Mouse (Mus musculus) stomach, embryonic 16.5 days (tissue): ENCODE measurements at regions not wholly inside any gene's neighbourhood (a gene's known extent, or its start where the extent isn't known, plus 50 kb on each side); places are given as distances from the start of the nearest gene placed in this dataset.
A peak's percentile ranks its signal among the peaks of the same experiment; 100 is the strongest.

ENCODE experiments used
- ATAC-seq: fragments of 200-750 bp; cut with Nextera tagmentation; 2 replicates; pipeline ENCODE4 v1.8.0; 2017; ENCODE audit warnings: moderate number of reproducible peaks, moderate TSS enrichment; ENCODE audit not compliant: insufficient read depth, low FRiP score
- H3K27ac ChIP-seq: fragments of 300-500 bp; sonication (generic); 2 replicates; pipeline ENCODE4 v1.5.1; 2014; ENCODE audit warnings: low read length
- H3K27me3 ChIP-seq: fragments of 300-500 bp; sonication (generic); 2 replicates; pipeline ENCODE4 v1.6.1; 2014; ENCODE audit warnings: low read length, control low read depth, mixed read lengths; ENCODE audit not compliant: control insufficient read depth, insufficient read depth
- H3K36me3 ChIP-seq: fragments of 300-500 bp; sonication (generic); 2 replicates; pipeline ENCODE4 v1.6.1; 2014; ENCODE audit warnings: low read length; ENCODE audit not compliant: control insufficient read depth, insufficient read depth
- H3K4me1 ChIP-seq: fragments of 300-500 bp; sonication (generic); 2 replicates; pipeline ENCODE4 v1.6.1; 2014; ENCODE audit warnings: low read length, control low read depth, mixed read lengths; ENCODE audit not compliant: control insufficient read depth, insufficient read depth
- H3K4me2 ChIP-seq: fragments of 300-500 bp; sonication (generic); 2 replicates; pipeline ENCODE4 v1.6.1; 2014; ENCODE audit warnings: low read depth, low read length, mixed read lengths
- H3K4me3 ChIP-seq: fragments of 300-500 bp; sonication (generic); replicated peaks from 2 replicates; pipeline ENCODE4 v1.5.1; 2014; ENCODE audit warnings: mild to moderate bottlenecking, low read length
- H3K9ac ChIP-seq: fragments of 300-500 bp; sonication (generic); 2 replicates; pipeline ENCODE4 v1.6.1; 2014; ENCODE audit warnings: low read length
- H3K9me3 ChIP-seq: fragments of 300-500 bp; sonication (generic); replicated peaks from 2 replicates; pipeline ENCODE4 v1.6.1; 2016; ENCODE audit warnings: low read length, control low read depth; ENCODE audit not compliant: control insufficient read depth
- WGBS: fragments of 180-500 bp; shearing (Covaris S2); extraction: QIAGEN DNeasy Blood & Tissue Kit; methylation state at CpG from one replicate; pipeline ENCODE4 v1.1.7; 2014; 5-methylcytosine and 5-hydroxymethylcytosine counted together

DNA sequence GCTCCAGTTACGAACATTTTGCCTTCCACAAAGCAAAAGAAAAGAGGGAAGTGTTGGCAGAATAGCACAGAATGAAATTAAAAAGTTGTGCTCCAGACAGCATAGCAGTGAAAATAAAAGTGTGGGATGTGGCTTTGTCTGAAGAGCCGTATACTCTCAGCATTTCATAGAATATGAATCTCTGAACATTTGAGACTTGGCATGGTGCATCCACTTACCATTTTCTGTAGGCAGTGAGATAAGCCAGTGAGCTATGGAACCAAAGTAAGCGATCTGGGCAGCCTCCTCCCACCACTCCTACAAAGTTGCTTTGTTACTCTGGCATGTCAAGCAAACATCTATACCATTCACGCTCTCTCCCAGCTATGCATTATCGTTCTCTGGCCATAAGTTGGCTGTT lies 286.0 kb downstream of the Arl4a start:
- H3K4me3 ChIP-seq = no peak overlapping the region
- no peaks in the 10 kb centered on the region for H3K27me3 ChIP-seq
- H3K9me3 ChIP-seq = no peaks in the 10 kb centered on the region
- no peak for ATAC-seq
- H3K36me3 ChIP-seq = no peaks in the 10 kb centered on the region
- H3K27ac ChIP-seq = no peak overlapping the region
- H3K4me1 ChIP-seq = no peaks in the 10 kb centered on the region
- no peak overlapping the region for H3K9ac ChIP-seq
- 72% methylated on average over 5 of the region's 5 CpGs for WGBS
- H3K4me2 ChIP-seq = no peak overlapping the region

- no peak for ATAC-seq
- H3K9ac ChIP-seq = no peak overlapping the region
- no peaks in the 10 kb centered on the region for H3K4me1 ChIP-seq
- H3K27me3 ChIP-seq = no peaks in the 10 kb centered on the region
- H3K4me2 ChIP-seq = no peak overlapping the region
- H3K36me3 ChIP-seq = no peaks in the 10 kb centered on the region
- no peak overlapping the region for H3K4me3 ChIP-seq
- WGBS = 64% methylated on average over 11 of the region's 11 CpGs
- no peak overlapping the region for H3K27ac ChIP-seq
- no peaks in the 10 kb centered on the region for H3K9me3 ChIP-seq
Measured at GRCm38 (mm10) chr12:39742156-39743063, 295.4 kb downstream of the Arl4a start.

GRCm38 (mm10) chr12:39741051-39741847 lies 296.6 kb downstream of the Arl4a start:
- Histone ChIP-seq H3K4me1 (no peaks in the 10 kb centered on the region), H3K4me2 (peak overlapping the region; percentile 19; the same call in 1 of the 2 replicates), H3K9ac (no peak overlapping the region), H3K27me3 (no peaks in the 10 kb centered on the region), H3K27ac (no peak overlapping the region), H3K9me3 (no peaks in the 10 kb centered on the region), H3K36me3 (no peaks in the 10 kb centered on the region), H3K4me3 (no peak overlapping the region)
- WGBS = 25% methylated on average over 13 of the region's 13 CpGs
- ATAC-seq = no peak

DNA sequence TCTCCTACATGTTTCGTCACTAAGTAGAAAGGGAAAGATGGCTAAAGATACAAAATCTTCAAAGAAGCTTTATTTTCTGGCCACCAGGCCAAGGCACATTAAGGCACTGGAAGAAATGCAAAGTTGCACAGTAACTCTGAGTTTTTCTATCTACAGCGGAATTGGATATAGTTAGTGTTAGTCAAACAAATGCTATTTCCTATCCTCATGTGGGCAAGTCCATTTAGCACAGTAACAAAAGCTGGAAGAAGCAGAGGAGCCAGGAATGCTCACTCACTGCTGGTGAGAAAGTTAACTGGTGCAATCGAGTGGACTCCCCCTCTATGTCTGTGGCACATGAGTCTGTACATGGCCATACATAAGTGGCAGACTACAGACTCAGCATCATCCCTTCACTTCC lies 300.9 kb downstream of the Arl4a start:
- no peak overlapping the region for H3K4me3 ChIP-seq
- H3K9ac ChIP-seq = no peak overlapping the region
- WGBS = 80% methylated on average over 3 of the region's 3 CpGs
- no peak overlapping the region for H3K27ac ChIP-seq
- H3K4me1 ChIP-seq = no peaks in the 10 kb centered on the region
- H3K36me3 ChIP-seq = no peaks in the 10 kb centered on the region
- no peaks in the 10 kb centered on the region for H3K9me3 ChIP-seq
- H3K4me2 ChIP-seq = no peak overlapping the region
- no peaks in the 10 kb centered on the region for H3K27me3 ChIP-seq
- ATAC-seq = no peak

DNA sequence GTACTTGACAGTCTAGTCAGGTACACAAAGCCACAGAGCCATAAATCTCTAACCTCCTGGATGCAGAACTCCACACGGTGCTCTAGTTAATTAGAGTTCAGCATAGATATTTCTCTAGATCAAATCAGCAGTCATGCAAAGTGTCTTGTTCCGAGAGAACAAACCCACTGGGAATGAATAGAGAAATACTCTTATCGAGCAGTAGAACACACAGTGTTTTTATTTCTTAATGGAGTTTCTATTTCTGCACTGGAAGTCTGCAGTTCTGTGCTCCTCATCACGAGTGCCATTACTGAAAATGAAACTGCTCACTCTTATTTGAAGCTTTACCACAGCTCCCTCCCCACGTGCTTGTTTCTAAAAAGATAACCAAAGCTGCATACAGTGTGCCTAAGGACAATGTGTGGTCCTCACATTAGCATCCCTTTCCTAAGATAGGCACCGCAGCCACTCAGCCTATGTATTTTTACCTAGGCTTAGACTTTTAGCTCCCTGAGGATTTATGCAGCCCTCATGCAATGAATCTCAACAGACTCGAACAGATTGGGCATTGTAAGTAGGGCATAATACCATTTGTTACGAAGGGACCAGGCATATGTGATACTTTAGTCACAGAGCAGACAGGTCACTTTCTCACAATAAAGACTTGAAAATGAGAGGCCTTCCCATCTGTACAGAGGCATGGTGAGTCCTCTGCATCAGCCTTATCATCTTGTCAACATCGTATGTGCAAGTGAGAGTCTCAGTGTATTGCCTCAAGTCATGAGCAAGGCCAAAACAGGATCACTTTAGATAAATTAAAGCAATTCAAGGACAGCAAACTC lies 301.5 kb downstream of the Arl4a start:
- H3K4me3 ChIP-seq = no peak overlapping the region
- no peaks in the 10 kb centered on the region for H3K4me1 ChIP-seq
- ATAC-seq = no peak
- H3K27ac ChIP-seq = no peak overlapping the region
- no peaks in the 10 kb centered on the region for H3K36me3 ChIP-seq
- WGBS = 57% methylated on average over 9 of the region's 9 CpGs
- no peak overlapping the region for H3K4me2 ChIP-seq
- no peaks in the 10 kb centered on the region for H3K9me3 ChIP-seq
- H3K27me3 ChIP-seq = no peaks in the 10 kb centered on the region
- no peak overlapping the region for H3K9ac ChIP-seq

DNA sequence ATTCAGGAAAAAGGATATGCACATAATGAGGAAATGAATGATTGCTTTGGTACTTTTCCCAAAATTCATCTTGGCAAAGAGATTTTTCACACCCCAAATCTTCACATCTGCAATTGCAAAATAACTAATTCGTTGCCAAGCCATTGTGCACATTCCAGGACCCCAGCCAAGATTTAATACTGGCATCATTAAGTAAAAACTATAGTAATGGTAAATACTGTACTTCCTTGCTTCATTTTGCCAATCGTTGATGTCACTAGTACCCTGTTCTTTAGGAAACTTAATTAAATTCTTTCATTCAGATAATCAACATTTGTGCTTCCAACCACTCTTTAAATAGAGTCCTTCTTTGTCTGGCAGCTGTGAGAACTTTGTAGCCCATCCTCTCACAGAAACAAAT lies 303.6 kb downstream of the Arl4a start:
- Histone ChIP-seq H3K4me3 (no peak overlapping the region), H3K9ac (no peak overlapping the region), H3K27me3 (no peaks in the 10 kb centered on the region), H3K9me3 (no peaks in the 10 kb centered on the region), H3K36me3 (no peaks in the 10 kb centered on the region), H3K27ac (no peak overlapping the region), H3K4me2 (no peak overlapping the region), H3K4me1 (no peaks in the 10 kb centered on the region)
- WGBS = 66% methylated on average over 2 of the region's 2 CpGs
- no peak for ATAC-seq

GRCm38 (mm10) chr12:39731177-39731576 lies 306.6 kb downstream of the Arl4a start:
- no peak overlapping the region for H3K4me2 ChIP-seq
- H3K9ac ChIP-seq = no peak overlapping the region
- no peaks in the 10 kb centered on the region for H3K36me3 ChIP-seq
- no peak overlapping the region for H3K27ac ChIP-seq
- H3K4me1 ChIP-seq = no peaks in the 10 kb centered on the region
- no peaks in the 10 kb centered on the region for H3K9me3 ChIP-seq
- H3K4me3 ChIP-seq = no peak overlapping the region
- 65% methylated on average over 3 of the region's 3 CpGs for WGBS
- no peak for ATAC-seq
- H3K27me3 ChIP-seq = no peaks in the 10 kb centered on the region

DNA sequence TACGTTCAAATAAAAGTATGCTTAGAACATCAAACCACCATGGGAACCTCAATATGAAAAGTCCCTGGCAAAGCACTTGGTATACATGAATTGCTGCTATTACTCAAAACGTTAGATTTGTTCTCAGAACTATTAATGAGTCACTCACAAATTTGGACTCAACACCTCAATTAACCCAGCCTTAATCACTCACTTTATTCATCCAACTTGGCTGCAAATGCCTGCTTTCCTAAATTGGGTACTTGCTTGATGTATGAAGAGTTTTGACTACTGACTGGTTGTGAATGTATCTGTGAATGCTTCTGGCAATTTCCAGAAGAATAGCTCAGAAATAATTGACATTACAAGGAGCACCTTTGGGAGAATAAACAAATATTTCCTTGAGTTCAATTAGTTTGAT lies 308.6 kb downstream of the Arl4a start:
- H3K4me3 ChIP-seq = no peak overlapping the region
- H3K4me2 ChIP-seq = no peak overlapping the region
- ATAC-seq = no peak
- no peak overlapping the region for H3K27ac ChIP-seq
- H3K9me3 ChIP-seq = no peaks in the 10 kb centered on the region
- 80% methylated on average over 2 of the region's 2 CpGs for WGBS
- no peaks in the 10 kb centered on the region for H3K27me3 ChIP-seq
- H3K36me3 ChIP-seq = no peaks in the 10 kb centered on the region
- no peaks in the 10 kb centered on the region for H3K4me1 ChIP-seq
- no peak overlapping the region for H3K9ac ChIP-seq
